Mouse (Mus musculus): Measurements from ENCODE around the gene Ncoa3. TPM values are rescaled to one million over a fixed set of nuclear protein-coding genes. Genes with fewer than 3 reads are reported as not detected.

Gene Ncoa3
- total and polyA plus RNA-seq, 2 experiments from 2014 or later, result 5.8 to 48.7 TPM

GRCm38 (mm10) chr2:165999790-166000189 is 7.4 kb downstream of the Ncoa3 start:
- Histone ChIP-seq H3K9me3 (replicated peaks; ENCODE audit: control insufficient read depth, low read length) (no peaks in the 10 kb centered on the region), H3K4me2 (ENCODE audit: low read depth, low read length) (peak overlapping the region; percentile 28), H3K9ac (replicated peaks; ENCODE audit: low read depth, low read length) (no peak overlapping the region), H3K36me3 (replicated peaks; ENCODE audit: control insufficient read depth, insufficient read depth, low read length) (no peaks in the 10 kb centered on the region), H3K4me1 (ENCODE audit: control insufficient read depth, insufficient read depth) (peaks cover 22% of the 10 kb centered on the region), H3K4me3 (ENCODE audit: low read depth, low read length) (no peak overlapping the region), H3K27me3 (ENCODE audit: control insufficient read depth, insufficient read depth, low read length) (no peaks in the 10 kb centered on the region), H3K27ac (ENCODE audit: low read depth) (no peak overlapping the region; the same call in 1 of the 2 replicates)
- ATAC-seq (ENCODE audit: insufficient read depth, low read depth), result peak; percentile 47; the same call in 1 of the 2 replicates
- 18% methylated on average over 5 of the region's 5 CpGs for WGBS
- TF ChIP-seq CTCF (IDR thresholded peaks at IDR 0.05; ENCODE audit: low read depth), result no peak
- TF ChIP-seq EP300 (IDR thresholded peaks at IDR 0.05; ENCODE audit: low read depth), result no peak
- DNase-seq (ENCODE audit: low spot score), result peak; percentile 53

DNA sequence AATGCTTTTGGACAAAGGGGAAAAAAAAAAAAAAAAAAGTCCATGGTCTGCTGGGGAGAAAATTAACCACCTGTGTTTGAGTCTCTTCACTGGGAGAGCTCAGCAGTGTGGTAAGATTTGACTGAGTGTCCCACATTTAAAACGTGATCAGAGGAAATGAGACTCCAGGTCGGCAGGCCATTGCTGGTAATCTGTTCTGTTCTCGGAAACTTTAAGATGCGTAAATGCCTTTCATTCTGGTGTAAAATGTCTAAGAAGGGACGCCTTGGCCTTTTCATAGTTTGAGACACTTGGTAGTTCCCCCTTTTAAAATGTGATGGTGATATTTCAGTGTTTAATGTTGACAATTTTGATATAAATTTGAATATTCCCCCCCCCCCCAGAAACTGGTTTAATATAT is 7.8 kb downstream of the Ncoa3 start:
- 34% methylated on average over 5 of the region's 5 CpGs for WGBS
- no peak for ATAC-seq (ENCODE audit: insufficient read depth, low read depth)

DNA sequence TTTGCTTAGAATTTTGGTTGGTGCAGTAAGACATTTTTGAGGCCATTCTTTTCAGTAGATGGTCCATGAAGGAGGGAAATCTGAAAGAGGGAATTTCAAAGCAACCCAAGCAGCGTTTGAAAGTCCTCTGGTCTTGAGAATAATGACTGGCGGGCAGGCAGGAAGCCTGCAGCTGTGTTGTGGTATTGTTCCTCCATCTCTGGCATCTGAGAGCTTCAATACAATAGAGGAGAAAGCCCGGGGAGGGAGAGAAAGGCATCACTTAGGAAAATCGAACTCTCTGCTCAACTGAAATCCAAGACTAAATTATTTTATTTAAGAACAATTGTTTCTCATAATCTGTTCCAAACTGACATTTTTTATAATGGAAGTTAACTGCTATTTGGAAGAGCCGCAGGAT is 8.3 kb downstream of the Ncoa3 start:
- H3K9ac ChIP-seq (replicated peaks; ENCODE audit: low read depth, low read length), result no peak overlapping the region
- WGBS, result 29% methylated on average over 5 of the region's 5 CpGs

More for the DNA sequence above, 7.8 kb downstream of the Ncoa3 start:
- no peak for DNase-seq (ENCODE audit: low spot score)
- Histone ChIP-seq H3K4me2 (ENCODE audit: low read depth, low read length) (no peak overlapping the region), H3K9ac (replicated peaks; ENCODE audit: low read depth, low read length) (no peak overlapping the region), H3K36me3 (replicated peaks; ENCODE audit: control insufficient read depth, insufficient read depth, low read length) (no peaks in the 10 kb centered on the region), H3K9me3 (replicated peaks; ENCODE audit: control insufficient read depth, low read length) (no peaks in the 10 kb centered on the region), H3K27me3 (ENCODE audit: control insufficient read depth, insufficient read depth, low read length) (no peaks in the 10 kb centered on the region), H3K4me3 (ENCODE audit: low read depth, low read length) (no peak overlapping the region), H3K4me1 (ENCODE audit: control insufficient read depth, insufficient read depth) (peaks cover 22% of the 10 kb centered on the region), H3K27ac (ENCODE audit: low read depth) (no peak overlapping the region)
- TF ChIP-seq CTCF (IDR thresholded peaks at IDR 0.05; ENCODE audit: low read depth), result no peak
- no peak for TF ChIP-seq EP300 (IDR thresholded peaks at IDR 0.05; ENCODE audit: low read depth)

DNA sequence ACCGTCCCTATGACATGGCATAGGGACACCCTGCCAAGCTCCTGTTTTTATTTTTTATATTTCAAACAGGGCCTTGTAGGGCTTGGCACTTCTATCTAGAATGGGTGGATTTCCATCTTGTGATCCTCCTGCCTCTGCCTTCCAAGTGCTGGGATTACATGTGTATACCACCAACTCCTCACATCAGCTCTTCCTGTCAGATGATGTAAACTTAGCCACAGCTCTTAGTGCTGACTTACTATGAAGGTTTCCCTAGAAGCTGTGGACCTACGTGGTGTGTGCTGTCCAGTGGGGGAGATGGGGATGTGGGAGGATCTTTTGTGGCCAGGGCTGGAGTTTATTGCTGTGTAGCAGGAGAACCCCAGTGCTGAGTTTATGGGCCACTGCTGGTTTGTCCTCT is 8.9 kb downstream of the Ncoa3 start:
- DNase-seq (ENCODE audit: low spot score) (no peak), ATAC-seq (ENCODE audit: insufficient read depth, low read depth) (no peak)
- H3K27me3 ChIP-seq (ENCODE audit: control insufficient read depth, insufficient read depth, low read length), result no peaks in the 10 kb centered on the region
- peaks cover 22% of the 10 kb centered on the region for H3K4me1 ChIP-seq (ENCODE audit: control insufficient read depth, insufficient read depth)
- WGBS, result 49% methylated on average over 2 of the region's 2 CpGs
- no peaks in the 10 kb centered on the region for H3K36me3 ChIP-seq (replicated peaks; ENCODE audit: control insufficient read depth, insufficient read depth, low read length)
- no peak overlapping the region for H3K9ac ChIP-seq (replicated peaks; ENCODE audit: low read depth, low read length)
- no peak overlapping the region for H3K4me3 ChIP-seq (ENCODE audit: low read depth, low read length)
- H3K4me2 ChIP-seq (ENCODE audit: low read depth, low read length), result no peak overlapping the region
- TF ChIP-seq EP300 (IDR thresholded peaks at IDR 0.05; ENCODE audit: low read depth) (no peak), CTCF (IDR thresholded peaks at IDR 0.05; ENCODE audit: low read depth) (no peak)
- peak overlapping the region; percentile 39 for H3K27ac ChIP-seq (ENCODE audit: low read depth)
- H3K9me3 ChIP-seq (replicated peaks; ENCODE audit: control insufficient read depth, low read length), result no peaks in the 10 kb centered on the region

More for the DNA sequence above, 8.3 kb downstream of the Ncoa3 start:
- no peaks in the 10 kb centered on the region for H3K27me3 ChIP-seq (ENCODE audit: control insufficient read depth, insufficient read depth, low read length)
- H3K9me3 ChIP-seq (replicated peaks; ENCODE audit: control insufficient read depth, low read length), result no peaks in the 10 kb centered on the region
- no peak overlapping the region for H3K4me3 ChIP-seq (ENCODE audit: low read depth, low read length)
- H3K4me2 ChIP-seq (ENCODE audit: low read depth, low read length), result 0 out of 2 replicates have a peak overlapping the region, but pooled peaks have one; percentile 24
- TF ChIP-seq EP300 (IDR thresholded peaks at IDR 0.05; ENCODE audit: low read depth) (no peak), CTCF (IDR thresholded peaks at IDR 0.05; ENCODE audit: low read depth) (no peak)
- ATAC-seq (ENCODE audit: insufficient read depth, low read depth), result no peak
- H3K27ac ChIP-seq (ENCODE audit: low read depth), result peak overlapping the region; percentile 39
- H3K4me1 ChIP-seq (ENCODE audit: control insufficient read depth, insufficient read depth), result peaks cover 22% of the 10 kb centered on the region
- H3K36me3 ChIP-seq (replicated peaks; ENCODE audit: control insufficient read depth, insufficient read depth, low read length), result no peaks in the 10 kb centered on the region
- no peak for DNase-seq (ENCODE audit: low spot score)

GRCm38 (mm10) chr2:166001768-166002167 is 9.3 kb downstream of the Ncoa3 start:
- H3K36me3 ChIP-seq (replicated peaks; ENCODE audit: control insufficient read depth, insufficient read depth, low read length), result no peaks in the 10 kb centered on the region
- H3K4me3 ChIP-seq (ENCODE audit: low read depth, low read length), result no peak overlapping the region
- H3K27ac ChIP-seq (ENCODE audit: low read depth), result 0 out of 2 replicates have a peak overlapping the region, but pooled peaks have one; percentile 36
- H3K27me3 ChIP-seq (ENCODE audit: control insufficient read depth, insufficient read depth, low read length), result no peaks in the 10 kb centered on the region
- no peak overlapping the region for H3K9ac ChIP-seq (replicated peaks; ENCODE audit: low read depth, low read length)
- no peak for DNase-seq (ENCODE audit: low spot score)
- 68% methylated on average over 2 of the region's 2 CpGs for WGBS
- H3K4me2 ChIP-seq (ENCODE audit: low read depth, low read length), result no peak overlapping the region
- H3K4me1 ChIP-seq (ENCODE audit: control insufficient read depth, insufficient read depth), result peaks cover 22% of the 10 kb centered on the region
- H3K9me3 ChIP-seq (replicated peaks; ENCODE audit: control insufficient read depth, low read length), result no peaks in the 10 kb centered on the region
- TF ChIP-seq CTCF (IDR thresholded peaks at IDR 0.05; ENCODE audit: low read depth) (no peak), EP300 (IDR thresholded peaks at IDR 0.05; ENCODE audit: low read depth) (no peak)
- ATAC-seq (ENCODE audit: insufficient read depth, low read depth), result no peak

DNA sequence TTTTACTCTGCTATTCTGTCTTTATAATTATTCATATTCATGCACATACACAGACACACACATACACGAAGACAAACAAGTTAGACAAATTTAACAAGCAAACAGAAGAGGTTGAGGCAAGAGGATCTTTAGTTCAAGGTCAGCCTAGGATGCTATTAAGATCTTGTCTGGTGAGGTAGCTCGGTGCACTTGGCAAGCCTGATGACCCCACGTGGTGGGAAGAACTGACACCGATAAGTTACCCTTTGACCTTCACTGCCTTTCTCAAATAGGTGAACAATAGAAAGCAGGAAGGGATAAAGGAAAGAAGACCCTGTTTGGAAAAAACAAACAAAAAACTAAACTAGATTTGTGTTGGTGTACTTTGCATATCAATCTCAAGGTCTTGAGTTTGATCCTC is 10.0 kb downstream of the Ncoa3 start:
- ATAC-seq (ENCODE audit: insufficient read depth, low read depth), result no peak
- no peak for TF ChIP-seq EP300 (IDR thresholded peaks at IDR 0.05; ENCODE audit: low read depth)
- TF ChIP-seq CTCF (IDR thresholded peaks at IDR 0.05; ENCODE audit: low read depth), result no peak
- H3K4me2 ChIP-seq (ENCODE audit: low read depth, low read length), result no peak overlapping the region
- no peaks in the 10 kb centered on the region for H3K9me3 ChIP-seq (replicated peaks; ENCODE audit: control insufficient read depth, low read length)
- no peak for DNase-seq (ENCODE audit: low spot score)
- 58% methylated on average over 4 of the region's 4 CpGs for WGBS
- no peak overlapping the region for H3K27ac ChIP-seq (ENCODE audit: low read depth)
- peaks cover 22% of the 10 kb centered on the region for H3K4me1 ChIP-seq (ENCODE audit: control insufficient read depth, insufficient read depth)
- no peak overlapping the region for H3K4me3 ChIP-seq (ENCODE audit: low read depth, low read length)
- H3K9ac ChIP-seq (replicated peaks; ENCODE audit: low read depth, low read length), result no peak overlapping the region
- no peaks in the 10 kb centered on the region for H3K36me3 ChIP-seq (replicated peaks; ENCODE audit: control insufficient read depth, insufficient read depth, low read length)
- H3K27me3 ChIP-seq (ENCODE audit: control insufficient read depth, insufficient read depth, low read length), result no peaks in the 10 kb centered on the region
